8 mouse cellular contexts compared by ENCODE assay signal in the genomic region with DNA sequence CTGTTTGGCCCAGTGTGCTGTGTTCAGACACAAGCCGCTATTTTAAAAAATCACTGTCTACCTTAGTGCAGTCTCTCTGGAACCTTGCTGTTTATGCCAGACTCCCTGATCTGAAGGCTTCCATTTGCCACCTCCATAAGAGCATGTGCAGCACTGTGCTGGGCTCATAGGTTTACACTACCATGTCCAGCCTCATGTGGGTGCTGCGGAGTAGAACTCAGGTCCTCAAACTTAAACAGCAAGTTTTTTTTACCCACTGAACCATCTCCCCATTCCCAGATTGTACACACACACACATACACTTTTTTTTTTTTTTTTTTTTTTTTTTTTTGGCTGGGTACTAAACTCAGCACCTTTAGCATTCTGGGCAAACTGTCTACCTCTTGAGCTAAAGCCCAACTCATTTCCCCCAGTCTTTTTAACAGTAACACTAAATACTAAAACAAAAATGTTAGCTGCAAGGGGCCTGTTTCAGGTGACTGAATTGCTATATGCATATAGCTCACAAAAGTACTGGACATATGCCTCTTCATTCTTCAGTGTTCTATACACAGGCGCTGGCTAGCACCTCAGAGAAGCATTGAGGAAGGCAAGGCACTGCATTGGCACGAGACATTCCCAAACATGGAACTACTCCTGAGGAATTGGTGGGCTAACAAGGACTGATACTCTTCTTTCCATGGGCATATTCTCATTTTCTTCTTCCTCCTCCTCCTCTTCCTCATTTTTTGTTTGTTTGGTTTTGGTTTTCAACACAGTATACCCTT. TPM values are rescaled to one million over a fixed set of nuclear protein-coding genes. Genes with fewer than 3 reads are reported as not detected.
DNase-seq lines count a peak whose midpoint lies in the region; ATAC-seq and TF ChIP-seq lines count a peak whose summit lies in the region.

No protein-coding gene starts in this region.

- no peak overlapping the region for H3K4me3 ChIP-seq in kidney, postnatal 0 days (replicated peaks; ENCODE audit: low read depth, low read length)
- no peak overlapping the region for H3K4me3 ChIP-seq in small intestine, adult 2 months (ENCODE audit: low read depth, low read length)

- no peak overlapping the region for H3K9ac ChIP-seq in kidney, postnatal 0 days (ENCODE audit: low read depth, low read length)

- no peak overlapping the region for H3K4me2 ChIP-seq in kidney, postnatal 0 days (ENCODE audit: low read length)

- ATAC-seq in kidney, postnatal 0 days (replicated peaks; ENCODE audit: low FRiP score, low read depth): no peak

- H3K36me3 ChIP-seq in kidney, postnatal 0 days (ENCODE audit: insufficient read depth, low read length): no peaks in the 10 kb centered on the region
- no peaks in the 10 kb centered on the region for H3K36me3 ChIP-seq in small intestine, adult 2 months (ENCODE audit: control insufficient read depth, insufficient read depth, low read length)

- no peaks in the 10 kb centered on the region for H3K9me3 ChIP-seq in kidney, postnatal 0 days (replicated peaks; ENCODE audit: low read length)

- TF ChIP-seq POLR2A in small intestine, adult 2 months (IDR thresholded peaks at IDR 0.05; ENCODE audit: low read depth, low read length): no peak

- peak; percentile 64 for DNase-seq in embryo, embryonic 10 days (ENCODE audit: low spot score)
- no peak for DNase-seq in embryo, embryonic 9.5 days (ENCODE audit: extremely low spot score)
- peak; percentile 18 for DNase-seq in right cerebral cortex, adult 18-20 months
- DNase-seq in right cerebral cortex, postnatal 36 days (ENCODE audit: low spot score in 2 of 2): no peak
- DNase-seq in kidney, postnatal 0 days (ENCODE audit: low spot score): peak; percentile 36
- no peak for DNase-seq in right cerebral cortex, postnatal 14 days
- DNase-seq in frontal cortex, postnatal 25 days (ENCODE audit: low spot score in 2 of 2): no peak

- H3K27me3 ChIP-seq in kidney, postnatal 0 days (ENCODE audit: insufficient read depth, low read length): no peaks in the 10 kb centered on the region
- no peaks in the 10 kb centered on the region for H3K27me3 ChIP-seq in small intestine, adult 2 months (ENCODE audit: control insufficient read depth, insufficient read depth, low read length)

- 82% methylated on average over 4 of the region's 4 CpGs for WGBS in kidney, postnatal 0 days
- WGBS in small intestine, adult 2 months: 71% methylated on average over 4 of the region's 4 CpGs

- no peak overlapping the region for H3K27ac ChIP-seq in kidney, postnatal 0 days
- peak overlapping the region; percentile 38 for H3K27ac ChIP-seq in small intestine, adult 2 months (ENCODE audit: insufficient read depth, low read depth, low read length)

- peak; percentile 28; the same call in 1 of the 2 replicates for TF ChIP-seq CTCF in kidney, postnatal 0 days (IDR thresholded peaks at IDR 0.05; ENCODE audit: low read depth)
- TF ChIP-seq CTCF in small intestine, adult 2 months (IDR thresholded peaks at IDR 0.05; ENCODE audit: extremely low read depth, insufficient read length, insufficient replicate concordance, low read depth, low read length): no peak

- H3K4me1 ChIP-seq in kidney, postnatal 0 days (replicated peaks; ENCODE audit: insufficient read depth, low read length): no peaks in the 10 kb centered on the region
- peaks cover 2% of the 10 kb centered on the region; the same call in 1 of the 2 replicates for H3K4me1 ChIP-seq in small intestine, adult 2 months (ENCODE audit: control insufficient read depth, insufficient read depth, insufficient read length, low read length)

RNA-seq across cellular contexts. Expression of gene Actrt3, which starts 5.8 kb away (rescaled TPM):
- not detected in 2 replicates for polyA plus RNA-seq in kidney, postnatal 0 days (2015; fragmentation: Nextera tagmentation; extraction: Ambion mirVana)
- not detected in 2 replicates for polyA plus RNA-seq in small intestine, adult 2 months (2012; rRNA removed)

RNA-seq across cellular contexts. Expression of gene Mynn, which starts 8.0 kb away (rescaled TPM):
- 28.7 and 30.8 TPM in 2 replicates for polyA plus RNA-seq in kidney, postnatal 0 days (2015; fragmentation: Nextera tagmentation; extraction: Ambion mirVana)
- 2.1 and 4.3 TPM in 2 replicates for polyA plus RNA-seq in small intestine, adult 2 months (2012; rRNA removed)

RNA-seq across cellular contexts. Expression of gene Mecom, which starts 46.1 kb away (rescaled TPM):
- 54.7 and 58.1 TPM in 2 replicates for polyA plus RNA-seq in kidney, postnatal 0 days (2015; fragmentation: Nextera tagmentation; extraction: Ambion mirVana)
- polyA plus RNA-seq in small intestine, adult 2 months (2012; rRNA removed): 2.6 and 2.8 TPM in 2 replicates

RNA-seq across cellular contexts. Expression of gene Lrriq4, which starts 50.4 kb away (rescaled TPM):
- polyA plus RNA-seq in kidney, postnatal 0 days (2015; fragmentation: Nextera tagmentation; extraction: Ambion mirVana): 0.46 and 0.54 TPM in 2 replicates
- polyA plus RNA-seq in small intestine, adult 2 months (2012; rRNA removed): not detected in 2 replicates

RNA-seq across cellular contexts. Expression of gene Lrrc34, which starts 53.8 kb away (rescaled TPM):
- 2.8 and 3.6 TPM in 2 replicates for polyA plus RNA-seq in kidney, postnatal 0 days (2015; fragmentation: Nextera tagmentation; extraction: Ambion mirVana)
- not detected in 2 replicates for polyA plus RNA-seq in small intestine, adult 2 months (2012; rRNA removed)

Comparison
In these comparisons a context has a peak if more than half of its experiments do, and no peak if none do; other contexts are left out.
1. DNase-seq: peak in embryo, embryonic 10 days (single experiment), right cerebral cortex, adult 18-20 months (single experiment) and kidney, postnatal 0 days (single experiment); none in embryo, embryonic 9.5 days (single experiment), right cerebral cortex, postnatal 36 days (0 of 2), right cerebral cortex, postnatal 14 days (single experiment) and frontal cortex, postnatal 25 days (0 of 2).
2. RNA of gene Mecom, which starts 46.1 kb away (polyA plus RNA-seq): 54.7 to 58.1 TPM in kidney, postnatal 0 days; 2.6 to 2.8 TPM in small intestine, adult 2 months; every median in the first group is over 10 times any median in the second.